Mouse (Mus musculus) midbrain, embryonic 16.5 days (tissue): ENCODE results near the gene Kcna7. TPM values are rescaled to one million over a fixed set of nuclear protein-coding genes. Genes with fewer than 3 reads are reported as not detected.
A peak's percentile ranks its signal among the peaks of the same experiment; 100 is the strongest.

ENCODE experiments used
- ATAC-seq: fragments of 200-750 bp; cut with Nextera tagmentation; 2 replicates; pipeline ENCODE4 v1.8.0; 2017; ENCODE audit warnings: moderate TSS enrichment
- H3K27ac ChIP-seq: fragments of 300-500 bp; sonication (generic); 2 replicates; pipeline ENCODE4 v1.5.1; 2014; ENCODE audit warnings: mild to moderate bottlenecking, low read length, mixed read lengths
- H3K27me3 ChIP-seq: fragments of 300-500 bp; sonication (generic); 2 replicates; pipeline ENCODE4 v1.6.1; 2014; ENCODE audit warnings: low read depth, low read length, mixed read lengths; ENCODE audit not compliant: control insufficient read depth, insufficient read depth
- H3K36me3 ChIP-seq: fragments of 300-500 bp; sonication (generic); 2 replicates; pipeline ENCODE4 v1.6.1; 2014; ENCODE audit warnings: mild to moderate bottlenecking, low read length, moderate library complexity, mixed read lengths; ENCODE audit not compliant: control insufficient read depth, insufficient read depth
- H3K4me1 ChIP-seq: fragments of 300-500 bp; sonication (generic); 2 replicates; pipeline ENCODE4 v1.6.1; 2014; ENCODE audit warnings: mild to moderate bottlenecking, low read length, mixed read lengths; ENCODE audit not compliant: control insufficient read depth, insufficient read depth
- H3K4me2 ChIP-seq: fragments of 300-500 bp; sonication (generic); 2 replicates; pipeline ENCODE4 v1.6.1; 2014; ENCODE audit warnings: mild to moderate bottlenecking, low read length, mixed read lengths
- H3K4me3 ChIP-seq: fragments of 300-500 bp; sonication (generic); 2 replicates; pipeline ENCODE4 v1.5.1; 2014; ENCODE audit warnings: low read depth, mild to moderate bottlenecking, low read length, moderate library complexity, mixed read lengths
- H3K9ac ChIP-seq: fragments of 300-500 bp; sonication (generic); 2 replicates; pipeline ENCODE4 v1.6.1; 2014; ENCODE audit warnings: low read depth, low read length, mixed read lengths
- H3K9me3 ChIP-seq: fragments of 300-500 bp; sonication (generic); replicated peaks from 2 replicates; pipeline ENCODE4 v1.6.1; 2014; ENCODE audit warnings: mild to moderate bottlenecking, low read length, mixed read lengths; ENCODE audit not compliant: control insufficient read depth, poor library complexity, severe bottlenecking
- WGBS: fragments of 180-500 bp; shearing (Covaris S2); extraction: QIAGEN DNeasy Blood & Tissue Kit; methylation state at CpG from one replicate; pipeline ENCODE4 v1.1.7; 2014; 5-methylcytosine and 5-hydroxymethylcytosine counted together
- polyA plus RNA-seq: library from polyadenylated mRNA; unstranded; fragments of >200 nt; fragmentation: Nextera tagmentation; extraction: Ambion mirVana; gene quantifications from 2 replicates; pipeline ENCODE4 v1.2.1, GENCODE M21; 2015

Kcna7 gene
- polyA plus RNA-seq, 1 experiment from 2014 or later: not detected

DNA sequence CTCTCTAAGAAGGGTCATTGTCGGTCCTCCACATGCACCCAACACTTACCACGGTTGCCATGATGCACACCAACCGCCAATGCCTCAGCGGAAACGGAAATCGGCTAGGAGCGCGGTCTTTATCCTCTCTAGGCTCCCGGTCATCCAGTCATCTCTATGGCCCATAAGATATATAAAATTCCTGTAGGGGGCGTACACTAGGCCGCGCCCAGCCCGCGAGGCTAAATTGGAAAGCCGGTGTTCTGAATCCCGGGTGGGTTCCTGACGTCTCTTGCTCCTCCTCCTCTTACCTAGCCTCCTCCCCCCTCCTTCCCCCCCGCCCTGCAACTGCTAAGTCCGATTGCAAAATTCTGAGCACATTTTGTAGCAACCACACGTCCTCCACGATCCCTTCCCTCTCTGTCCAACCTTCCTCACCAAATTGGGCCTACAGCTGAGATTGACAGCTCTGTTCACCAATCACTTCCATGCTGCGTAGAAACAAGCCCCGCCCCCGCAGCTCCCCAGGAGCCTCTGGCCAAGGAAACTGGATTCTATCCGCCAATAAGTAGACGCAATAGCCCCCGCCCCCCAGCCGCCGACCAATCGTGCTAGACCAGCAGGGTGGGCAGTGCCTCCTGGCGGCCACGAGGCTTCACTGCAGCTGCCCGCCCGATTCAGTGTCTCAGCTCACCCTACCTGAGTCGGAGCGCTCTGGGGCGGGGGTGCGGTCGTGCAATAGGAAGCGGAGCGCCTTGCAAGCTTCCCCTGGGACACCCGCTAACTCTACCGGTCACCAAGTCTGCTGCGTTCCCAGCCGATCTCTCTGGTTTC lies 29.0 kb downstream of the Kcna7 start, which contains the start of gene Gys1:
Gys1 (plus strand) TSS at position 642 of the 813 bp plus-strand sequence.
- H3K36me3 ChIP-seq: peaks cover 5% of the 10 kb centered on the region; the same call in 1 of the 2 replicates
- under 1% methylated on average over 44 of the region's 45 CpGs for WGBS
- peak within 1 kb of the TSS; percentile 90 for H3K4me2 ChIP-seq
- H3K9ac ChIP-seq: peak within 1 kb of the TSS; percentile 85
- H3K27me3 ChIP-seq: no peaks in the 10 kb centered on the region
- peaks cover 30% of the 10 kb centered on the region for H3K4me1 ChIP-seq
- peak within 1 kb of the TSS; percentile 87 for H3K4me3 ChIP-seq
- H3K27ac ChIP-seq: peak within 1 kb of the TSS; percentile 87
- peak; percentile 97 for ATAC-seq
- H3K9me3 ChIP-seq: no peaks in the 10 kb centered on the region

- peak; percentile 36 for ATAC-seq
- 2% methylated on average over 16 of the region's 16 CpGs for WGBS
- no peaks in the 10 kb centered on the region for H3K27me3 ChIP-seq
These were observed 29.6 kb downstream of the Kcna7 start for GRCm38 (mm10) chr7:45435038-45435437.

GRCm38 (mm10) chr7:45436444-45436843 lies 31.0 kb downstream of the Kcna7 start:
- Histone ChIP-seq H3K4me2 (no peak overlapping the region), H3K9ac (no peak overlapping the region), H3K27me3 (no peaks in the 10 kb centered on the region), H3K4me3 (no peak overlapping the region), H3K27ac (no peak overlapping the region), H3K9me3 (no peaks in the 10 kb centered on the region), H3K36me3 (peaks cover 2% of the 10 kb centered on the region), H3K4me1 (peaks cover 30% of the 10 kb centered on the region)
- ATAC-seq: no peak
- WGBS: 90% methylated on average over 5 of the region's 5 CpGs

More at GRCm38 (mm10) chr7:45435038-45435437, 29.6 kb downstream of the Kcna7 start:
- Histone ChIP-seq H3K4me1 (peaks cover 30% of the 10 kb centered on the region), H3K27ac (peak overlapping the region; percentile 66), H3K4me3 (peak overlapping the region; percentile 61), H3K36me3 (no peaks in the 10 kb centered on the region; the same call in 1 of the 2 replicates), H3K9me3 (no peaks in the 10 kb centered on the region), H3K9ac (peak overlapping the region; percentile 80), H3K4me2 (peak overlapping the region; percentile 88)

- no peaks in the 10 kb centered on the region for H3K27me3 ChIP-seq
- H3K9me3 ChIP-seq: no peaks in the 10 kb centered on the region
- H3K4me3 ChIP-seq: no peak overlapping the region
- no peak overlapping the region for H3K27ac ChIP-seq
- H3K4me1 ChIP-seq: peaks cover 30% of the 10 kb centered on the region
- H3K9ac ChIP-seq: no peak overlapping the region
- H3K36me3 ChIP-seq: peaks cover 2% of the 10 kb centered on the region
- no peak overlapping the region for H3K4me2 ChIP-seq
- ATAC-seq: no peak
- WGBS: 28% methylated on average over 6 of the region's 6 CpGs
These were observed 31.6 kb downstream of the Kcna7 start for GRCm38 (mm10) chr7:45437046-45437445.

- H3K36me3 ChIP-seq: peaks cover 2% of the 10 kb centered on the region
- H3K4me3 ChIP-seq: no peak within 1 kb of the TSS
- peaks cover 28% of the 10 kb centered on the region for H3K4me1 ChIP-seq
- 26% methylated on average over 19 of the region's 19 CpGs for WGBS
- ATAC-seq: no peak
- H3K4me2 ChIP-seq: peak within 1 kb of the TSS; percentile 27; the same call in 1 of the 2 replicates
- no peaks in the 10 kb centered on the region for H3K9me3 ChIP-seq
- H3K27me3 ChIP-seq: no peaks in the 10 kb centered on the region
- no peak within 1 kb of the TSS for H3K27ac ChIP-seq
- H3K9ac ChIP-seq: no peak within 1 kb of the TSS
These were observed 32.2 kb downstream of the Kcna7 start, which contains the start of gene Ruvbl2 for GRCm38 (mm10) chr7:45437521-45438276. Gene Ruvbl2, minus strand, starts transcription at chr7:45438096.

DNA sequence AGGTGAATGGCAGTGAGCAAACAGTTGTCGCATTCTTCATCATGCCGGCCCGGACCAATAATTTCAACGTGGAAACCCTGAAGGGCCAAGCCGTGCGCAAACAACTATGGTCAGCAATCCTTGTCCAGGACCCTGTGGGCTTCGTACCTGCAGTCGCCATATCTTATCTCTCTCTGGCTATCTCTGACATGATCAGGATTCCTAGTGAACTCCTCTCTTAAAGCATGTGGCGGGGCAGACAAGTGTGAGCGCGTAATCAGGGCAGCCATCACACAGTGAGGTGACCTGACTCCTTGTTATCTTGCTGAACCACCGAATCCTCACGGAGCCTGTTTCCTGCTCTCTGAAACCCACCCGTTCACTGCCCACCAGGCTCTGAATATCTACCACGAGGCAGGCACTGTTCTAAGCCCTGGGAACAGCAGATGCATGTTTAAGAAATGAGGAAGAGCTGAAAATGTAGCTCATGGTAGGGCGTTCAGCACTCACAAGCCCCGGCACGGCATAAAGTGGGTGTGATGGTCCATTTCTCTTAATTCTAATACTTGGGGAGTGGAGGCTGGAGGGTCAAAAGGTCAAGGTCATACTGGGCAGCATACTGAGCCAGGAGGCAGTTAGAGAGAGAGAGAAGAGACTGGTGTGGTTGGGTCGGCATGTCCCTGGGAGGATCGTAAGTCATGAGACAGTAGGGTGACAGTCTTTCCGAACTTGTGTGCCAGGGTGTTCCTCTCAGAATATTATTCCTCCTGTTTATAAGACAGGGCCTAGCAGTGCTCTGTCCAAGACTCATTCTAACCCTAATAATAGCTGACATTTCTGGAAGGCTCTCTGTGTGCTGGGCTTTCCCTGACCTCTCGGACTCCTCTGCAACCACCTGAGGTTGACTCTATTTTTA lies 38.3 kb downstream of the Kcna7 start:
- WGBS: 92% methylated on average over 22 of the region's 22 CpGs
- ATAC-seq: no peak
- Histone ChIP-seq H3K4me3 (no peak overlapping the region), H3K27me3 (no peaks in the 10 kb centered on the region), H3K9me3 (no peaks in the 10 kb centered on the region), H3K4me2 (no peak overlapping the region), H3K9ac (no peak overlapping the region), H3K4me1 (no peaks in the 10 kb centered on the region), H3K36me3 (peaks cover 7% of the 10 kb centered on the region), H3K27ac (no peak overlapping the region)

GRCm38 (mm10) chr7:45446589-45446988 lies 41.1 kb downstream of the Kcna7 start:
- Histone ChIP-seq H3K4me2 (no peak overlapping the region), H3K4me3 (no peak overlapping the region), H3K9me3 (no peaks in the 10 kb centered on the region), H3K36me3 (peaks cover 7% of the 10 kb centered on the region; the same call in 1 of the 2 replicates), H3K27ac (no peak overlapping the region), H3K27me3 (no peaks in the 10 kb centered on the region), H3K9ac (no peak overlapping the region), H3K4me1 (no peaks in the 10 kb centered on the region)
- ATAC-seq: no peak

- Histone ChIP-seq H3K36me3 (peaks cover 7% of the 10 kb centered on the region; the same call in 1 of the 2 replicates), H3K4me3 (no peak overlapping the region), H3K4me1 (no peaks in the 10 kb centered on the region), H3K27me3 (no peaks in the 10 kb centered on the region), H3K4me2 (no peak overlapping the region), H3K9ac (no peak overlapping the region), H3K9me3 (no peaks in the 10 kb centered on the region), H3K27ac (no peak overlapping the region)
- 43% methylated on average over 11 of the region's 11 CpGs for WGBS
- 0 out of 2 replicates have a peak, but pooled peaks have one; percentile 8 for ATAC-seq
These were observed 42.0 kb downstream of the Kcna7 start for GRCm38 (mm10) chr7:45447325-45447990.
